Mouse (Mus musculus) naive thymus-derived CD4-positive, alpha-beta T cell, adult 2 months (primary cell): ENCODE results near the gene A930017K11Rik.

Experiments
- DNase-seq: peaks from one replicate; pipeline ENCODE4 v3.0.0-alpha.2; 2011; ENCODE audit warnings: low read depth

A930017K11Rik gene

DNA sequence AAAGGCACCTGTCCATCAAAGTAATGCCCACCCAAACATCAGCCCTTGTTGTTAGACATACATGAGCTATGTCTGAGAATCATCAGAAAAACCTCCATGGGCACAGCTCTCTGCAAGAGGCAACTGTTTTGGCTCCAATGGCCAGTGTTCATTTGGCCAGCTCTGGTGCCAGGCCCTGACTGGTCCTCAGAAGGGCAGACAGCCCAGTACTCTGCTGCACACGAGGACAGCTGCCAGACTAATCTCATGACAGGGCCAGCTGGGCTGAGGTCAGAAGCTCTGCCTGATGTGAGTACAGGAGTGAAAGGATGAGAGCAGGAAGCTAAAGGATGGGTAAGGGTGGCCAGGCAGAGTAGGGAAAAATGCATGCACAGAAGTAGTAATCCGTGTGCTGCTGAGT is 27.0 kb downstream of the A930017K11Rik start:
- DNase-seq, result no peak

- no peak for DNase-seq
These were observed 30.2 kb downstream of the A930017K11Rik start for GRCm38 (mm10) chr17:25922120-25922519.

DNA sequence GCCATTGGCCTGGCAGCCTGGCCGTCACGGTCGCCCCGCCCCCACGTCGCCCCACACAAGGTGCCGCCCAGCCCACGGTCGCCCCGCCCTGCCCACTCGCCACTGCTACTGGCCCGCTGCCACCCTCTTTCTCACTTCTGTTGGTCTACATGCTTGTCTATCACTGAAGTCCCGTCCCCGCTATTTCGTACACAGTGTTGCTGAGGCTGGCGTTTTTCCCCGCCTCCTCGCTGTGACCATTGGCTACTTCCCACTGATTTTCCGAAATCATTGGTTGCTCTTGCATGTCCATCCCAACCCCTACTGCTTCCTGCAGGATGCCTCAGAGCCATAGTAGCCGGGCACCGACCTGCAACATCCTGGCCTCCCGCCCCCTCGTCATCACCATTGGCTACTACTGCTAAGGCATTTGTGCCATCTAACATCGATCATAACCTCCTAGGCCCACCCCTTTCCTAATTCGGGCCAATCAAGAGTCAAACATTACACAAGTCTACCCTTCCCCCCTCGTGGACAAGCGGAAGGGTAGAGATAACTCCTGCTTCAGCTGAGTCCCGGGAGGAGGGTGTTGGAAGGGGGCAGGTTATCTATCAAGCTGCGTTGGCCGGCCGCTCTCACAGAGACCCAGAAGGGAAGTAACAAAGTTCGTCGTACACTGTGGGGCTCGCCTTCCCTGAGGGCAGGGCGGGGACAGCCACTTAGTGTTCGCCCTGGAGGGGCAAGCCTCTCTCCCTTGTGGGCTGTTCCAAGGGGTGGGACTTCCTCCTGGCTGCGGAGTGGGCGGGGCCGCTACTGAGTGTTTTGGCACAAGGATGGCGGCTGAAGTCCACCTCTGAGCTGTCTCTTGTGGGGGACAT is 32.4 kb downstream of the A930017K11Rik start:
- peak; percentile 100 for DNase-seq

- peak; percentile 70 for DNase-seq
These were observed 33.1 kb downstream of the A930017K11Rik start, which contains the start of gene Rab40c for GRCm38 (mm10) chr17:25919144-25919785. Gene Rab40c (minus strand): TSS chr17:25919727.

DNA sequence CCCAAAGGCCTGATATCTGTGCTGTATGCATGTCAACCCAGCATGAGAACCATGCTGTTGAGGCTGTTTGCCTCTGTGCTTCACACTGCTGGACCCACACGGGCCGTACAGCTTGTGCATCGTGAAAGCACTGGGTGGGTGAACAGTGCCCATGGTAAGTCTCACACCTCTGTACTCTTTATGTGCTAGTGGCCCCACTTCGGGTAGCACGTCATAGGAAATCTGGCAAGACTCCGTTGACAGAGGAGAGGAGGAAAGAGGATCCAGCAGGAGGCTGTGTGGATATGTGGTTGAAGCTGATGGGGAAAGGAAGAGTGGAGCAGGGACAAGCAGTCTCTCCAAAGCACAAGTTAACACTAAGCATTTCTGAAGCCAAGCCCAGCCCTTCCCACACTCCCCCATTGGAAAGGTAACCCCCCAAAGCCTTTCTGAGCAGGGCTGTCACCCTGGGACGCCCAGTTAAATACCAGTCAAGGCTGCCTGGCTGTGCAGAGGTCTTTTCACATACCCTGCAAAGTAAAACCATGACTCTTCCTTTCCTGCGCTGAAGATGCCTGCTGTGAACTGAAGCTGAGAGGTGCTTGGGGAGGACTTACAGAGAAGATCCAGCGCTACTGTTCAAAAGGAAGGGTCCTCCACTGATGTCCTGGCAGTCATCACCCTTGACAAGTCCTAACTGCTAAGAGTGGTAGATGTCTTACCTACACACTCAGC is 34.2 kb downstream of the A930017K11Rik start:
- peak; percentile 29 for DNase-seq

- no peak for DNase-seq
These were observed 35.3 kb downstream of the A930017K11Rik start for GRCm38 (mm10) chr17:25916931-25917647.

GRCm38 (mm10) chr17:25914295-25914694 is 38.1 kb downstream of the A930017K11Rik start:
- no peak for DNase-seq

DNA sequence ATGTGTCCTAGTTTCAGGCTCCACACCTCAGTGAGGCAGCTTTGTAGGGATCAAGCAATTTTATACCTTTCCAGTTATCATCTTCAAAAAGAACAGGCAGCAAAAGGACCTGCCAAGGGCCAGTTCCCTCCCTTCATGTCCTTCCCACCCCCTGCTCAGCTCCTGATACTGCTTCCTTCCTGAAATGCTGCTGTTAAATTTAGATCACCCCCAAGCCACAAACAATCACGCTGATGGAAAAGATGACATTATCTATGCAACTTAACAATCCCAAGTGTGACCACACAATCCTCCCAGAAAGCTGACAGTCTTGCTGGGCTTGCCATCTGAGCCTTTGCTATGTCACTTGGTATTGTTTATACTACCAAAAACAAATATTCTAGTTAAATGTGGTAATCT is 38.5 kb downstream of the A930017K11Rik start:
- DNase-seq, result no peak

DNA sequence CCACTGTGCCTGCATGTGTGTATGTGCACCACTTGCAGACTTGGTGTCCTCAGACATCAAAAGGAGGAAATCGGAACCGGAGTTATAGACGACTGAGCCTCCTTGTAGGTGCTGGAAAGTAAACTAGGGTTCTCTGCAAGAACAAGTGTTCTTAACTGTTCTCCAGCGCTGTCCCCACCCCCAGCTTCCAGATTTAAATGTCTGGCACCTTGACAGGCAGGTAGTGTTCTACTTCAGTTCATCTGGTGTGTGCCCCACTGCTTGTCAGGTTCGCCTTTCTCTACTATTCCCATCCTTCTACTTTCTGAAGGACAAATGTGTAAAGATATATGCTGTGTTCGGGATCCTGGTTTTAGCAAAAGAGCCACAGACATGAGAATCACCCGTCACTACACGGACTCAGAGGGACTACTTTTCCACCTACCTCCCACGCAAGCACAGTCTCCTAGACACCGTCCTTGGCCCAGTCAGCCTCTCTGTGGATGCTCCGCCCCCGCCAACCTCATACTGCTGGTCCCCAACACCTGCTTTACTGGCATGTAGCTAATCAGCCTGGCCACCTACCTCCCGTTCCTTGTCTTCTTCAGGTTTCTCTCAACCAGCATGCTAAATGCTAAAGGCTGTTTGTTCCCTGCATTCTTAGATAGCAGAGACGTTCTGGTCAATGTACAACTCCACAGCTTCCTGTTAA is 39.0 kb downstream of the A930017K11Rik start:
- DNase-seq, result no peak

- DNase-seq, result no peak
These were observed 40.5 kb downstream of the A930017K11Rik start for GRCm38 (mm10) chr17:25911816-25912215.

GRCm38 (mm10) chr17:25907640-25908039 is 44.7 kb downstream of the A930017K11Rik start:
- no peak for DNase-seq

DNA sequence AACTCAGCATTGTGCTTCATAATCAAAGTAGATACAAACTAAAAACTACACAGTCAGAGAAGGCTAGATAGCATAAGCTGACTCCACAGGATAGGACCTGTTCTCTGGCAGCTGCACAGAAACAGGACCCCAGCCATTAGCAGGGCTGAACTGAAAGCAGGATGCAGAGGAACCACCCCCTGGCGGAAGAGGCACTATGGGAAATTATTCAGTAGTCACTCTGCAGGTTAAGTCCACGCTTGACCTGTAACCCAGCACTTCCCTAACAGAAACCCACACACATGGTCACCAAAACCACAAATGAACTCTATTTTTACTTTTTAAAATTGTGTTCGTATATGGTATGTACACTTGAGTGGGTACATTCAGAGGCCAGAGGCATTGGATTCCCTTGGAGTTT is 49.3 kb downstream of the A930017K11Rik start:
- no peak for DNase-seq

- DNase-seq, result no peak
These were observed 52.2 kb downstream of the A930017K11Rik start for GRCm38 (mm10) chr17:25900193-25900592.
